Mouse (Mus musculus) adrenal gland, postnatal 36 days (tissue): ENCODE measurements at regions not wholly inside any gene's neighbourhood (a gene's known extent, or its start where the extent isn't known, plus 50 kb on each side); places are given as distances from the start of the nearest gene placed in this dataset.

Experiments
- DNase-seq, 2 experiments: peaks; one replicate each; pipeline ENCODE4 v3.0.0; 2021; ENCODE audit warnings: mixed read lengths in 1 of 2

DNA sequence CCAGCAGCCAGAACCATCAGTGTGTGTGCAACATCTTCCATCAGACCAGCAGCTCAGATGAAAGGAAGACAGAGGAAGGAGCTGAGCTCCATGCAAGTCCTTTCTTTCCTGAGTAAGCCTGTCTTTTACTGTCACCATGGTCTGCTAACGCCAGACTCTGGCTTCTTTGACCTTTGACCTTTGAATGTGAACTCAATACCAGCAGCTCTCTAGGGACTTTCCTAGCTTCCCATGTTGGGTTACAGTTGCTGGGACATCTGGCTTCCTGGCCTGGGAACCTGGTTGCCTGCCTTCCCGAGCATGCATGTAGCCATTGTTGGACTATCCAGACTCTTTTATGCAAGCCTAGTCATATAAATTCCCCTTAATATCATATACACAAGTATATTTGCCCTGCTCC lies 492.3 kb downstream of the Tmem132b start:
- DNase-seq, result no peak

DNA sequence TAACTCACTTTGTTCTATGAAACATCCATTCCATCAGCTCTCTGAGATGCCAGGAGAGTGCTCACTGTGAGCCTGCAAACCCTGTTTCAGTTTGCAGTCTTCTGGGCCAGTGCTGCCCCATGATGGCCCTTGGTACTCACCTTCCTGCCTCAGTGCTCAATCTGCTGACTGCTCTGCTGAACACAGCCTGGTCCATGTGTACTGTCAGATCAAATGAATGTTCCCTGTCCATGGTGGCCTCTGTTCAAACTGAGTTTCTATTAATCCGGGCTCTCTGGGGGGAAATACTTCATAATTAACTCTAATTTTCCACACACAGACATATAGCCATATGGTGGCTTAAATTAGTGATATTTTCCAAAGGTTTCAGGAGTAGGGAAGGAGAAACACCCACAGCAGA lies 503.3 kb downstream of the Tmem132b start:
- DNase-seq, result no peak

GRCm38 (mm10) chr5:126036686-126037085 lies 505.1 kb downstream of the Tmem132b start:
- no peak for DNase-seq

DNA sequence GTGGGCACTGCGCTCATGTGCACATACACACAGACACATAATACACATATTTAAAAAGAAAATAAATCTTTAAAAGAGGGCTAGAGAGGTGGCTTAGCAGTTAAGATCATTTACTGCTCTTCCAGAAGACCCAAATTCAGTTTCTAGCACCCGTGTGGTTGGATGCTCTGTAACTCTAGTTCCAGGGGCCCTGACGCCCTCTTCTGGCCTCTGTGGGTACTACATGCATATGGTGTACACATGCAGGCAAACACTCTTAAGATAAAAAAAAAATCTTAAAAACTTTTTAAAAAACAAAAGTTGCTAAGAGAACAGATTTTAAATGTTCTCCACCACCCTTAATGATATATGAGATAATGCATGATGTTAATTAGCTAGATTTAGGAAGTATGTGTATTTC lies 514.2 kb downstream of the Tmem132b start:
- DNase-seq, result no peak

GRCm38 (mm10) chr5:126063644-126064043 lies 532.1 kb downstream of the Tmem132b start:
- no peak for DNase-seq

GRCm38 (mm10) chr5:126079281-126079838 lies 547.8 kb downstream of the Tmem132b start:
- no peak for DNase-seq

- no peak for DNase-seq
These were observed 556.8 kb downstream of the Tmem132b start for GRCm38 (mm10) chr5:126088251-126088914.

- no peak for DNase-seq
These were observed 561.6 kb downstream of the Tmem132b start for GRCm38 (mm10) chr5:126093196-126093595.

DNA sequence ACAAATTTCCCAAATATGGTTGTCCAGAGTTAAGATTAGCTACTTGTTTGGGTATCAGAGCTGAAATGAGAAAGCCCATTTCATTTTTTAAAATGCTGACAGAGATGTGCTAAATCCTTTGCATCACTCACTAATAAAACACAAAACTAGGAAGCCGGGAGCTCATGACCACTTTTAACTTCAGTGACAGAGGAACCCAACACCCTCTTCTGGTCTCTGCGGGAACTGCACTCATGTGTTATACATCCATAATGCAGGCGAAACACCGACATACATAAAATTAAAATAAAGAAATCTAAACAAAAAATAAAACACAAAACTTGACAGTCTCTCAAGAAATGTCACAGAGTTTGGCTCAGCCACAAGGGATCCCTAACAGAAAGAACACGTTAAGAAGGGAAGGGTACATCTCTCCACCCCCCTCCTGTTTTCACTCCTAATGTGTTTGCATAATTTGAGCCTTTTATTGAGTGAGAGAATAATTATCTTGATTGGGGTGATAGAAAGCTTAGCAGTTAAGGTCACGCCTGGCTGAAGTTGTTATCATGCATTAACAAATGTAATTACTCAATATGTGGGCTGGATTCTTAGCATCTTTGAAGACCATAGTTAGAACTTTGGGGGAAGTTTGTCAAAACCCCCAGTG lies 565.2 kb downstream of the Tmem132b start:
- DNase-seq, result no peak

DNA sequence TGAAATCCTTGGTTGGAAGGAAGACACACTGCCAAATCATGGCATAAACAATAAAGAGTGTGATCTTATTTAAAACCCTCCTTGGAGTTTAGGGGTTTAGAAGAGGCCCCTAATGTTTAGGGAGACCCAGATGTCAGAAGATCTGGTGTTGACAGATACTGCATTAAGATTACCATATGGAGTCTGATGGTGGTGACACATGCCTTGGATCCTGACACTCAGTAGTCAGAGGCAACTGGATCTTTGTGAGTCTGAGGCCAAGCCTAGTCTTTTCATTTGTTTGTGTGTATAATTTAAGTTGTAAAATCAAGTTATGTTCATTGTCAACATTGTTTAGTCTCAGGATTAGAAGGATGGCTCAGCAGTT lies 565.7 kb downstream of the Tmem132b start:
- no peak for DNase-seq

DNA sequence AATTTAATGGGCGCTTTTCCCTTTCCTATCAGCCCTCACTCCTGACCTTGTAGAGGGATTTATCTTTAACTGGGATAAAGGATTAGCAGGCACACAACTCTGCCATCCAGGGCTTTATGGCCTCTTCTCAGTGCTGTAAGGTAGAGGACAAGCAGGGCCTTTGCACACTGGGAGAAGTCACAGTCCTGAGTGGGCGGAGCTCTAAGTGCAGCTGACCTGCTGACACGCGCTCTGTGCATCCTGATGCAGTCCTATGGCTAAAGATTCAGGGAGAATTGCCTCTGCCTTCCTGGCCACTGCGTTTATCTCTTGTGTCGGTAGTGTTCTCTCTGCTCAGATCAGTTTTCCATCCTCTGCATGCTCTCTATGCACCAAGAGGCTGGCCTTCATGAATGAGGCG lies 566.9 kb downstream of the Tmem132b start:
- no peak for DNase-seq

DNA sequence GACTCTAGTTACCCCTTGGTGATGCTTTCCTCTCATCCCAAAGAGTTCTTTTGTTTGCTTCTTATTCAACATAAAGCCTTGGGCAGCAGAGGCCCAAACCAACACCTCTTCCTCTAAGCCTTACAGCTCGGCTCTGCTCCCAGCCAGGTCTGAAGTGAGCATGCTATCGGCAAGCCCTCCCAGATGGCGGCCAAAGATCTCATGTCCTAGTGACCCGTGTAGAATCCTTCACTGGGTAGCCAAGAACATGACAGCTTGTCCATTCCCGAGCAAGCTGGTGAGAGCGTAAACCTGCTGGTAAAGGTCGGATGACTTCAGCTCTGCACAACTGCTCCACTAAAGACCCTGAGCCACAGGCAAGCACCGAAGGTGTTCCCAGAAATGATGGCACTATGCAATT lies 568.4 kb downstream of the Tmem132b start:
- no peak for DNase-seq

DNA sequence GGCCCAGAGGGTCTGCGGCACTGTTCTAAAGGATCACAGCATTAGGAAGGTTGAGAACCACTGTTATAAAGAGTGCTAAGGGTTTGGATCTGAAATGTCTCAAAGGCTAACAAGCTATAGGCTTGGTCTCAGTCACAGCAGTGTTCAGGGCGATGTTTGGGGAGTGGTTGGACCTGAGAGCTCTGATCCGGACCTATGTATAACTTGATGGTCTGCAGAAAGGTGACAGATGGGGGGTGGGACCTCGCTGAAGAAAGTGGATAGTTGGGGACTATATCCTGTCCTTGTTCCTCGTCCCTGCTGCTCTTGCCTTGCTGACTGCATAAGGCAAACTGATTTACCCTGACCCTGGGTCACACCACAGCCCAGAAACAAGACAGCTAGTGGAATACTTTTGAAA lies 572.9 kb downstream of the Tmem132b start:
- no peak for DNase-seq

GRCm38 (mm10) chr5:126104883-126105282 lies 573.3 kb downstream of the Tmem132b start:
- DNase-seq, result no peak

DNA sequence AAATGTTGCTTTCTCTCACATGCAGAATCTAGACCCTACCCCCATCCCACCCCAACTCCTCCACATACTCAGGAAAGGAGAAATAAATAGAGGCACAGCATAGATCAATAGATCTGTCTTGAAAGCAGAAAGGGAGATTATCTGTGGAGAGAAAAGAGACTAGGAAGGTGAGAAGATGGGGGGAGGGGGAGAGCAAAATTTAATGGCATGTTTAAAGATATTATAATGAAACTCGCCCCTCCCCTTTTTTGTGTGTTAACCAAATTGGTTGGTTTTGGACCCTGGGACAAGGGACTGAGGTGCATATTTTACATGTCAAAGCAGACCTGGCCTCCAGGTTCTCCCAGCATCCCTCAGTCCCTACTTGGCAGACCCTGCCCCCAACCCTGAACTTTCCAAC lies 573.9 kb downstream of the Tmem132b start:
- DNase-seq, result no peak

DNA sequence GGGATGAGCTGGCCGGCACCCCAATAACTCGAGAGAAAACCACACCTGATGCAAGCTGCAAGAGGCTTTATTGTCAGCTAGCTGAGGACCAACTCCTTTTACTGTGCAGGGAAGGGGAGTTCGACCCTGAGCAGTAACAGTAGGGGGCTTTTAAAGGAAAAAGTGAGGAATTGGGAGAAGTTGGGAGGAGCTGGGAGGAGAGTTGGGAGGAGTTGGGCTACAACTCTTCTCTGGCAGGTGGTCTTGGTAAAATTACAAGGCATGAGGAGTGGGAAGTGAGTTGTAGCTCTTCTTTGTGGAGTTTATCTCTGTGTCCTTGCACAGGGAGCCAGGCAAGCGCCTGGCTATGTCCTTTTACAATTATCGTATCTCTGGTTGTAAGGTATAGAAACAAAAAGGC lies 575.4 kb downstream of the Tmem132b start:
- no peak for DNase-seq

- DNase-seq, result no peak
These were observed 577.3 kb downstream of the Tmem132b start for GRCm38 (mm10) chr5:126108837-126109236.

- DNase-seq, result no peak
These were observed 585.7 kb downstream of the Tmem132b start for GRCm38 (mm10) chr5:126117291-126117690.

GRCm38 (mm10) chr5:126117906-126118521 lies 586.4 kb downstream of the Tmem132b start:
- no peak for DNase-seq

DNA sequence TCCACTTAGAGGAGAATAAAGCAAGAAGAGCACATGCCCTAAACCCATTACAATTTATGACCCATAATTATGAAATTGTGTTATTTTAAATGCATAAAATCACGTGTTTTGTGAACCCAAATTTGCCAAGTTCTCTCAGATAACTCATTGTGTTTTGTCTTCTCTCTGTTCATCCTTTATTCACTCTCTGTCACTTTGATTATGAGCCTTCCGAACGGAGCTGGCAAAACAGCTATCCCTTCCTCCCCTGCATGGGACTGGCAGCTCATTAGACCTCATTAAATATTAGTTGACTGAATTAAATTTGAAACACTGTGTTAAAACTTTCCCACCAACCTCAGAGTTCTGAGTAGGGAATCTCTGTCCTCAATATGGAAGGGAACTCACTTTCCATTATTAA lies 587.2 kb downstream of the Tmem132b start:
- DNase-seq, result no peak

- no peak for DNase-seq
These were observed 591.6 kb downstream of the Tmem132b start for GRCm38 (mm10) chr5:126123216-126123615.

DNA sequence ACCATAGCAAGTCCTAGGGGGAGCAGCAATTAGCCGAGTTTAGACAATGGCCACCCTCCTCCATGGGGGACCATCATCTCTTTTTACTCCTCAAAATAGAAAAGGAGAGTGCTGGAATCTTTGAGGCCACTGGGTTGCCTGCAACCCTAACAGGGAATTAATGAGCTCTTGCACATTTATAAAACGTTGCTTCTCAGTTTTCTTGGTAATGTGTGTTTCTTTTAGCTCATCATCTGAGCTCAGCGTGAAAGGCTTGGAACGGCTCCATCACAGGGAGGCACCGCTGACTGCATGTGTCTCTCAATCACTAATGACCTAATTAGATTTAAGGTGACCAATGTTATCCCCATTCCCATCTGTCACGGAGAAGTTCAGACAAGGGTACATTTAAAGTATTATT lies 595.9 kb downstream of the Tmem132b start:
- no peak for DNase-seq

- DNase-seq, result no peak
These were observed 617.3 kb downstream of the Tmem132b start for GRCm38 (mm10) chr5:126148908-126149307.
